Mouse (Mus musculus) neural tube, embryonic 15.5 days (tissue): ENCODE measurements around the gene Relb. TPM values are rescaled to one million over a fixed set of nuclear protein-coding genes. Genes with fewer than 3 reads are reported as not detected.

Source experiments
- ATAC-seq: fragments of 200-750 bp; cut with Nextera tagmentation; 2 replicates; pipeline ENCODE4 v1.8.0; 2017; ENCODE audit warnings: mild to moderate bottlenecking, moderate TSS enrichment, moderate library complexity; ENCODE audit not compliant: low FRiP score
- H3K27ac ChIP-seq: fragments of 300-500 bp; sonication (generic); replicated peaks from 2 replicates; pipeline ENCODE4 v1.5.1; 2015; ENCODE audit warnings: mild to moderate bottlenecking, inconsistent platforms
- H3K27me3 ChIP-seq: fragments of 300-500 bp; sonication (generic); replicated peaks from 2 replicates; pipeline ENCODE4 v1.6.1; 2015; ENCODE audit warnings: inconsistent platforms
- H3K36me3 ChIP-seq: fragments of 300-500 bp; sonication (generic); 2 replicates; pipeline ENCODE4 v1.6.1; 2015; ENCODE audit warnings: inconsistent platforms
- H3K4me1 ChIP-seq: fragments of 300-500 bp; sonication (generic); 2 replicates; pipeline ENCODE4 v1.6.1; 2015; ENCODE audit warnings: inconsistent platforms
- H3K4me2 ChIP-seq: fragments of 300-500 bp; sonication (generic); 2 replicates; pipeline ENCODE4 v1.6.1; 2015; ENCODE audit warnings: inconsistent platforms, mild to moderate bottlenecking, moderate library complexity
- H3K4me3 ChIP-seq: fragments of 300-500 bp; sonication (generic); replicated peaks from 2 replicates; pipeline ENCODE4 v1.5.1; 2015; ENCODE audit warnings: mild to moderate bottlenecking, inconsistent platforms
- H3K9ac ChIP-seq: fragments of 300-500 bp; sonication (generic); replicated peaks from 2 replicates; pipeline ENCODE4 v1.6.1; 2015; ENCODE audit warnings: mild to moderate bottlenecking, inconsistent platforms
- H3K9me3 ChIP-seq: fragments of 300-500 bp; sonication (generic); replicated peaks from 2 replicates; pipeline ENCODE4 v1.6.1; 2016; ENCODE audit warnings: inconsistent platforms
- WGBS: fragments of 180-500 bp; shearing (Covaris S2); methylation state at CpG from one replicate; pipeline ENCODE4 v1.1.7; 2015; ENCODE audit warnings: mixed read lengths; 5-methylcytosine and 5-hydroxymethylcytosine counted together
- polyA plus RNA-seq: library from polyadenylated mRNA; unstranded; fragments of >200 nt; fragmentation: Nextera tagmentation; extraction: Ambion mirVana; gene quantifications from 2 replicates; pipeline ENCODE4 v1.2.1, GENCODE M21; 2015

The Relb gene
- polyA plus RNA-seq, result 9.6 and 12.8 TPM in 2 replicates

DNA sequence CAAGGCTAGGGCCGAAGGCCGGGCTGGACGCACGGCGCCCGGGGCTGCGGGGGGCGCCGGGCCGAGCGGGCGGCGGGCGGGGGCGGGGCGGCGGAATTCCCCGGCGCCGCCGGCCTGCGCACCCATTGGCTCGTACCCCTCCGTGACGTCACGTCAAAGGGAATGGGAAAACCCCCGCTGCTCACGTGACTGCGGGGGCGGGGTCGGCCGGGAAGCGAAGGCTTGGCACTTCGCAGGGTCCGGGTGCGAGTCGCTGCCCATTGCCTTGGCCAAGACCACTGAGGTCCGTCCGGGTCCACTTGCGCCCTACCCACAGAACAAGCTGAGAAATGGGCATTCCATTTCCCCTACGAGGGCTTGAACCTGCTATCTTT, at the start of gene Relb:
Gene Relb (minus strand): TSS at position 78 of the 374 bp plus-strand sequence.
- H3K9me3 ChIP-seq, result no peaks in the 10 kb centered on the region
- 0 out of 2 replicates have a peak, but pooled peaks cover 2% of the 10 kb centered on the region for H3K27me3 ChIP-seq
- WGBS, result 1% methylated on average over 23 of the region's 41 CpGs
- peak within 1 kb of the TSS; percentile 82 for H3K27ac ChIP-seq
- ATAC-seq, result peak; percentile 83
- H3K4me3 ChIP-seq, result peak within 1 kb of the TSS; percentile 72
- H3K36me3 ChIP-seq, result peaks cover 26% of the 10 kb centered on the region
- H3K4me1 ChIP-seq, result peaks cover 12% of the 10 kb centered on the region
- H3K4me2 ChIP-seq, result peak within 1 kb of the TSS; percentile 76
- peak within 1 kb of the TSS; percentile 44 for H3K9ac ChIP-seq

- no peaks in the 10 kb centered on the region for H3K36me3 ChIP-seq
These were observed 49.7 kb upstream of the Relb start for GRCm38 (mm10) chr7:19678901-19679300.

GRCm38 (mm10) chr7:19677872-19678271, 48.6 kb upstream of the Relb start, which contains the start of gene Apoc2:
Apoc2 (minus strand) TSS chr7:19677941.
- no peaks in the 10 kb centered on the region for H3K9me3 ChIP-seq
- H3K9ac ChIP-seq, result no peak within 1 kb of the TSS
- ATAC-seq, result no peak
- H3K4me1 ChIP-seq, result no peaks in the 10 kb centered on the region
- no peaks in the 10 kb centered on the region for H3K36me3 ChIP-seq
- H3K4me3 ChIP-seq, result no peak within 1 kb of the TSS
- no peaks in the 10 kb centered on the region for H3K27me3 ChIP-seq
- H3K27ac ChIP-seq, result no peak within 1 kb of the TSS
- 81% methylated on average over 8 of the region's 8 CpGs for WGBS
- H3K4me2 ChIP-seq, result no peak within 1 kb of the TSS

More at GRCm38 (mm10) chr7:19678901-19679300, 49.7 kb upstream of the Relb start:
- Histone ChIP-seq H3K4me3 (no peak overlapping the region), H3K9ac (no peak overlapping the region), H3K27me3 (no peaks in the 10 kb centered on the region), H3K27ac (no peak overlapping the region), H3K9me3 (no peaks in the 10 kb centered on the region), H3K4me1 (no peaks in the 10 kb centered on the region), H3K4me2 (no peak overlapping the region)
- WGBS, result 93% methylated on average over 3 of the region's 3 CpGs
- ATAC-seq, result no peak

DNA sequence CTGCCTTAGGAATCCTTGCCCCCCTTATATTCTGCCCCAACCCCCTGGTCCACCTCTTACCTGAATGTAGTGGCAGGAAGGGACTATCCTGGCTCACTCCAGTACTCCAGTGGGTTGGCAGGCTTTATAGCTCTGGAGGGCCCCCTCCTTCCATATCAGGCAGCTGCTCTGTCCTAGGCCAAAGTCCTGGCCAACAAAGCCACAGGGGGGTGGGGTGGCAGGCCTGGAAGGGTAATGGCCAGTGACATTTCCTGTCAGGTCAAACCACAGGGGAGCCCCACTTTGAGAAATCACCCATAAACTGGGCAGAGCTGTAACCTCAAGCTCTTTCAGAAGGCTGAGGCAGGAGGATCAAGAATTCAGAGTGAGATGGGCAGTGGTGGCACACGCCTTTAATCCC, 47.4 kb upstream of the Relb start:
- ATAC-seq, result no peak
- H3K27ac ChIP-seq, result no peak overlapping the region
- H3K4me3 ChIP-seq, result no peak overlapping the region
- H3K9me3 ChIP-seq, result no peaks in the 10 kb centered on the region
- no peaks in the 10 kb centered on the region for H3K27me3 ChIP-seq
- no peak overlapping the region for H3K9ac ChIP-seq
- H3K36me3 ChIP-seq, result no peaks in the 10 kb centered on the region
- 70% methylated on average over 1 of the region's 1 CpGs for WGBS
- no peaks in the 10 kb centered on the region for H3K4me1 ChIP-seq
- no peak overlapping the region for H3K4me2 ChIP-seq

DNA sequence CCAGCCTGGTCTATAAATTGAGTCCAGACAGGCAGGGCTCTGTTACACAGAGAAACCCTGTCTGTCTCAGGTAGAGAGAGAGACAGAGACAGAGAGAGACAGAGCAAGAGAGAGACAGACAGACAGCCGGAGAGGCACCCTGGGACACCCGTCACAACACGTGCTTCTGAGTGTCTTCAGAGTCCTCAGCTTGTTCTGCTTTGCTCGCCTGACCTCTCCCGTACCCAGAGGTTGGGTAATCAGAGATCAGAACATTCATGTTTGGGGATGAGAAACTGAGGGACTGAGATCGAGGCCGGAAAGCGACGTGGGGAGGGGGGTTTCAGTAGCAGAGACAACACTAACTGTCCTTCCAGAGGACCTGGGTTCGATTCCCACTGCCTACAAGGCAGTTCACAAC, 46.6 kb upstream of the Relb start:
- H3K27ac ChIP-seq, result no peak overlapping the region
- ATAC-seq, result no peak
- no peaks in the 10 kb centered on the region for H3K9me3 ChIP-seq
- WGBS, result 86% methylated on average over 10 of the region's 10 CpGs
- H3K4me3 ChIP-seq, result no peak overlapping the region
- no peak overlapping the region for H3K9ac ChIP-seq
- no peaks in the 10 kb centered on the region for H3K36me3 ChIP-seq
- H3K27me3 ChIP-seq, result no peaks in the 10 kb centered on the region
- H3K4me1 ChIP-seq, result no peaks in the 10 kb centered on the region
- no peak overlapping the region for H3K4me2 ChIP-seq

- Histone ChIP-seq H3K36me3 (no peaks in the 10 kb centered on the region), H3K4me1 (peaks cover 6% of the 10 kb centered on the region), H3K9me3 (no peaks in the 10 kb centered on the region), H3K27ac (no peak overlapping the region), H3K4me2 (no peak overlapping the region), H3K27me3 (no peaks in the 10 kb centered on the region), H3K4me3 (no peak overlapping the region), H3K9ac (no peak overlapping the region)
- no peak for ATAC-seq
- WGBS, result 72% methylated on average over 14 of the region's 14 CpGs
These were observed 44.0 kb upstream of the Relb start for GRCm38 (mm10) chr7:19673083-19673699.

DNA sequence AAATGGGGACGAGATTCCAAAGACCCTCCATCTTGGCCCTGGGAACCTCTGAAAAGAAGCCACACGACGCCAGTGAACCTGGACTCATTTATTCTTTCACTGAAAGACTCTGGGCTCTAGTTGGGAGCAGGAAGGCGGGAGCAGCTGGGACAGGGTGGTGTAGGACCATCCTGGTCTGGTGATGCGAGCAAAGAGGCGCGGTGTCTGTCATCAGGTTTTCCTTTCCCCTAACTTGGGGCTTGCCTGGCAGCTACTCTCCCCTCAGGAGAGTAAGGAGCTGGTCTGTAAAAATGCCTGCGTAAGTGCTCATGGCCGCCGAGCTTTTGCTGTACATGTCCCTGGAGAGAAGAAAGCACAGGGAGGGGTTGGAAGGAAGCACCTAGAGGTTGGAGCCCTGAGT, 42.3 kb upstream of the Relb start:
- H3K4me1 ChIP-seq, result peaks cover 7% of the 10 kb centered on the region
- H3K9me3 ChIP-seq, result no peaks in the 10 kb centered on the region
- no peaks in the 10 kb centered on the region for H3K36me3 ChIP-seq
- no peak overlapping the region for H3K4me3 ChIP-seq
- H3K9ac ChIP-seq, result no peak overlapping the region
- WGBS, result 71% methylated on average over 10 of the region's 10 CpGs
- H3K4me2 ChIP-seq, result no peak overlapping the region
- no peak overlapping the region for H3K27ac ChIP-seq
- no peaks in the 10 kb centered on the region for H3K27me3 ChIP-seq
- ATAC-seq, result no peak

DNA sequence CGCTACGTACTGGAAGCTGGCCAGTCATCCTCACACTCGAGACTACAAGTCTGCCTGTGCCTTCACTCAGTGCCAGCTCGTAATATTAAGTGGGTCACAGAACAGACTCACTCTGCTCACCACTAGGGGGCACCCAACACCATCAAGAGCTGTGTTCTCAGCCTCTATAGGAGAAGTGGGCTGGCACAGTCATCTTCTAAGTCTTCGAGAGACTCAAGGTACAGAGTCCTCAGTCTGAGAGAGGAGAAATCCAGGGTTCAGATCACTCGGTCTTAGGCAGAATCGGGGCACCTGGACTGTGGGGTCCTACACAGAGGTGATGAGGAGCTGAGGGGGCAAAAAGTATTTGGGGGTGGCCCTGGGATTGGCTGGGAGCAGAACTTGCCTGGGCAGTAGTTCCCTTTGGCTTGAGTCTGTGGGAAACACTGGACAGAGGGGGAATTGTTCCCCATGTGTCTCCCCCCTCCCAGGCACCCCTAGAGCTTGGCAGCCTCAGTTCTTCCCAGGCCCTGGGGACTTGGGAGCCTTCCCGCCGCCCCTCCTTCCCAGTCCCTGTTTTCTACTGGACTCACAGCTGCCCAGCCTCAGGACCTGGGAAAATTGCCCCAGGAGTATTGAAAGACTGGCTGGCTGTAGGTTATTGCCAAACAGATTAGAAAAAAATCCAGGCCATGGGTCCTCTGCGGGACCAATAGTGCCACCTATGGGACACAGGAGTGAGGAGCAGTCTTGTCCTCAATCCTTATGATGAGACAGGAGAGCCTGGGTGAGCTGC, 39.9 kb upstream of the Relb start:
- 7% methylated on average over 10 of the region's 10 CpGs for WGBS
- Histone ChIP-seq H3K4me2 (peak overlapping the region; percentile 32; the same call in 1 of the 2 replicates), H3K4me3 (0 out of 2 replicates have a peak overlapping the region, but pooled peaks have one; percentile 2), H3K9me3 (no peaks in the 10 kb centered on the region), H3K27ac (peak overlapping the region; percentile 78), H3K36me3 (no peaks in the 10 kb centered on the region), H3K27me3 (no peaks in the 10 kb centered on the region), H3K4me1 (peaks cover 18% of the 10 kb centered on the region), H3K9ac (0 out of 2 replicates have a peak overlapping the region, but pooled peaks have one; percentile 10)
- peak; percentile 52 for ATAC-seq

- no peak overlapping the region for H3K27ac ChIP-seq
- peaks cover 34% of the 10 kb centered on the region for H3K4me1 ChIP-seq
- no peaks in the 10 kb centered on the region for H3K27me3 ChIP-seq
- H3K4me3 ChIP-seq, result no peak overlapping the region
- H3K9ac ChIP-seq, result no peak overlapping the region
- no peak for ATAC-seq
- no peak overlapping the region for H3K4me2 ChIP-seq
- no peaks in the 10 kb centered on the region for H3K9me3 ChIP-seq
- 79% methylated on average over 2 of the region's 2 CpGs for WGBS
- 0 out of 2 replicates have a peak, but pooled peaks cover 4% of the 10 kb centered on the region for H3K36me3 ChIP-seq
These were observed 38.2 kb upstream of the Relb start for GRCm38 (mm10) chr7:19667434-19667833.

GRCm38 (mm10) chr7:19666750-19667149, 37.5 kb upstream of the Relb start:
- no peak overlapping the region for H3K4me3 ChIP-seq
- H3K9ac ChIP-seq, result no peak overlapping the region
- 76% methylated on average over 3 of the region's 3 CpGs for WGBS
- no peak overlapping the region for H3K4me2 ChIP-seq
- H3K9me3 ChIP-seq, result no peaks in the 10 kb centered on the region
- H3K27me3 ChIP-seq, result no peaks in the 10 kb centered on the region
- H3K36me3 ChIP-seq, result peaks cover 4% of the 10 kb centered on the region; the same call in 1 of the 2 replicates
- no peak for ATAC-seq
- H3K27ac ChIP-seq, result no peak overlapping the region; the same call in 1 of the 2 replicates
- peaks cover 40% of the 10 kb centered on the region for H3K4me1 ChIP-seq

DNA sequence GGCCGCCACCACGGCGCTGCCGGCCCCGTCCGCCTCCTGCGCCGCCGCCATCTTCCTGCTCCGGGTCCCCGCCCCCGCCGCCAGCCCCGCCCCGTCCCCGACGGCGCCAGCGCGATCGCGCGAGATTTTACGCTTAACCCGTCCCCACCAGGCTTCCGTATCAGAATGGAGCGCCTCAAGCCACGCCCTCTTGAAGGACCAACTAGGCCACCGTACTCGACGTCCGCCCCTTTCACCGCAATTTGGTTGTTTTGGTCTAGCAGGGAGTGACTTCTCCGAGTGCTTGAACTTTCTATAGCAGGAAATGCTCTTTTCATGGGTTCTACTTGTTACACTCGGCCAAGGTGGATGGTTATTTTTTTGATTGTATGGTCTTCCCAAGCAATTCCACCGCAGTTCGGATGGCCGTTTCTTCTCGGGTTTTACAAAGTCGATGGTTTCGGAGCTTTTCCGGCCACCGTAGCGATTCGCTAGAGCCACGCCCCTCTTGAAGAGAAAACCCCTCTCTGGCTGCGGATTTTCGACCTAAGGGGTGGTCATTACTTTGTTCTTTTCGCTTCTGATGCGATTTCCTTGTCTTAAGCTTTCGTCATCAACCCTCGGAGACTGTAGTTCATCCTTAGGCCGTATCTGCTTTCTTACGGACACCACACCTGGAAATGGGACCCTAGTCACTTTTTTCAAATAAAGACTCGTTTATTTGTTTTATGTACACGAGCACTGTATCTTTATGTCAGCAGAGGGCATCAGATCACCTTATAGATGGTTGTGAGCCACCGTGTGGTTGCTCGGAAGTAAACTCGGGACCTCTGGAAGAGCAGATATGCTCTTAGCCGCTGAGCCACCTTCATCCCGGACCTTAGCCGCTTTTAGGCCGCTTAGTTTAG, 36.0 kb upstream of the Relb start, which contains the start of gene Clptm1:
Gene Clptm1 (minus strand): TSS at position 79 of the 887 bp plus-strand sequence.
- peak within 1 kb of the TSS; percentile 88 for H3K4me2 ChIP-seq
- peak within 1 kb of the TSS; percentile 100 for H3K4me3 ChIP-seq
- peaks cover 47% of the 10 kb centered on the region for H3K4me1 ChIP-seq
- no peaks in the 10 kb centered on the region for H3K9me3 ChIP-seq
- H3K27me3 ChIP-seq, result no peaks in the 10 kb centered on the region
- H3K9ac ChIP-seq, result peak within 1 kb of the TSS; percentile 99
- WGBS, result 0% methylated on average over 63 of the region's 63 CpGs
- peak; percentile 88 for ATAC-seq
- H3K27ac ChIP-seq, result peak within 1 kb of the TSS; percentile 94
- peaks cover 4% of the 10 kb centered on the region; the same call in 1 of the 2 replicates for H3K36me3 ChIP-seq
